Mouse (Mus musculus) liver, adult (tissue): ENCODE results near the gene Mylip.
A peak's percentile ranks its signal among the peaks of the same experiment; 100 is the strongest.

ENCODE experiments used
- GATA4 ChIP-seq: IDR thresholded peaks from 2 replicates; pipeline ENCODE4 v1.6.1; 2014; ENCODE audit warnings: mild to moderate bottlenecking, low read length; ENCODE audit not compliant: insufficient replicate concordance

Gene Mylip

GRCm38 (mm10) chr13:45389448-45390311 is at the start of gene Mylip:
Mylip (plus strand) TSS chr13:45389742.
- TF ChIP-seq GATA4 = no peak

GRCm38 (mm10) chr13:45341991-45342390 is 47.6 kb upstream of the Mylip start:
- TF ChIP-seq GATA4 = no peak

DNA sequence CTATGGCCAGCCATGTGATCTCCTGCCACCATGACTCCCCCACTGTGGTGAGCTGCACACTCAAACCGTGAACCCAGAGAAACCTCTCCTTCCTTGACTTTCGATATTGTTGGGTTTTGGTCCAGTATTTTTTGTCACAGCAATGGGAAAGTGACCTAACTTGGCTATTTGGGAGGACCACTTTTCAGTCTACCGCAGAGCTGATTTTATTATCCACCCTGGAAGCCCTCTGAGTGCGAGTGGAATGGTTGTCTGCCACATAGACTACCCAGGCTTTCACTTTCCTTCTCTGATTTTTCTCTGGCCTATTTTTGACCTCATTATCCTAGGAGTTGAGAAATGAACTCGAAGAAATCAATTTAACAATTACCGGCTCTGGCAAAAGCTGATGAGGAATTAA is 46.0 kb upstream of the Mylip start:
- TF ChIP-seq GATA4 = no peak

DNA sequence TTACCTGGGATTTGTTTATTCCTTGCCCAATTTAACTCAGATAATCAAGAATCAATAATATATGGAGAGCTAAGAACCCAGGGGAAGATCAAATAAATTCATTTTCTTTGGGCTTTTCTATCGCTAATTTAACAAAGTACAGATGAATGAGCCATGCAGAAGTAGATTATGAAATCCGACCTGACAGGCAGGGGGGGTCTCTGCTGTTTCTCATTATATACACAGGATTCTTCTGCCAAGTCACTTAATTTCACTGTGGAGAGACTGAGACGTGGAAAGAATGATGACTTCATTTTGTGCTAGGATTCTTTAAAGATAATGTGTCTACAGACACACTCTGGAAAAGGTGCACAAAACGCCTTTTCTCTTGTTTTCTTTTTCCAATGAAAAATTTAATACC is 45.6 kb upstream of the Mylip start:
- no peak for TF ChIP-seq GATA4

- TF ChIP-seq GATA4 = no peak
Measured at GRCm38 (mm10) chr13:45345471-45346159, 43.9 kb upstream of the Mylip start.

GRCm38 (mm10) chr13:45351483-45351882 is 38.1 kb upstream of the Mylip start:
- TF ChIP-seq GATA4 = no peak

DNA sequence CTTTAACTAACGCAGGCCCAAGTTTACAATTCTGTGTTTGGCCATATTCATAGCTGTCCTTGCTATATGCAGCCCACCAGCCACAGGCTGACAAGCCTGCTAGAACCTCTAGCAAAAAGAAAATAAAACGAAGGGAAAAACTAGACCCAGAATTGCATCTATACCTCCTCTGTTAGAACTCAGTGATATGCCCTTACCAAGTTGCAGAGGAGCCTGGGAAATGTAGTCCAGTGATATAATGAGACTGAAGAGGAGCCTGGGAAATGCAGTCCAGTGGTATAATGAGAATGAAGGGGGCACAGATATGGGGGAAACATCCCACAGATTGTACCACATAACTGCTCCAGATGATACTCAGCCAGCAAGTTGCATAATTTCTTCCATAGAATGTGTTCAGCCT is 34.7 kb upstream of the Mylip start:
- TF ChIP-seq GATA4 = no peak

GRCm38 (mm10) chr13:45358208-45358607 is 31.3 kb upstream of the Mylip start:
- TF ChIP-seq GATA4 = no peak

- no peak for TF ChIP-seq GATA4
Measured at GRCm38 (mm10) chr13:45358676-45359323, 30.7 kb upstream of the Mylip start.

- TF ChIP-seq GATA4 = no peak
Measured at GRCm38 (mm10) chr13:45365788-45366187, 23.8 kb upstream of the Mylip start.

GRCm38 (mm10) chr13:45371673-45372072 is 17.9 kb upstream of the Mylip start:
- peak; percentile 17; the same call in 1 of the 2 replicates for TF ChIP-seq GATA4

DNA sequence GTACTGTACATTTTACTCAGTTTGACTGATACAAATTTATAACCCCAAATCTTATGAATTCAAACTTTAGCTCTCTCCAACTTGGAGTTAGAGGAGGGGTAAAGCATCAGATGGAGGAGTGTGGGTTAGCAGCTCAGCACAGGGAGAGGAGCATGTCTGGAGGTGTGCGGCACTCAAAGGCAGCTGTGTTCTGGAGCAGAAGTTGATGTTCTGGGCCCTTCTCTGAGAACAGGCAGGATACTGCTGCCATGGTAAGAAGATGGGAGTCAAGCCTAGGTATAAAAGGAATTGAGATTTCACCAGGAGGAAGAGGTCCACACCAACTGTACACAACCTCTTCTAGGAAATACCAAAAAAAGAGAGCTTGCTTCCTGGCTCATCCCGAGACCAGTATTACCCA is 17.1 kb upstream of the Mylip start:
- TF ChIP-seq GATA4 = no peak

GRCm38 (mm10) chr13:45374846-45375245 is 14.7 kb upstream of the Mylip start:
- no peak for TF ChIP-seq GATA4

GRCm38 (mm10) chr13:45382208-45382607 is 7.3 kb upstream of the Mylip start:
- peak; percentile 77 for TF ChIP-seq GATA4

DNA sequence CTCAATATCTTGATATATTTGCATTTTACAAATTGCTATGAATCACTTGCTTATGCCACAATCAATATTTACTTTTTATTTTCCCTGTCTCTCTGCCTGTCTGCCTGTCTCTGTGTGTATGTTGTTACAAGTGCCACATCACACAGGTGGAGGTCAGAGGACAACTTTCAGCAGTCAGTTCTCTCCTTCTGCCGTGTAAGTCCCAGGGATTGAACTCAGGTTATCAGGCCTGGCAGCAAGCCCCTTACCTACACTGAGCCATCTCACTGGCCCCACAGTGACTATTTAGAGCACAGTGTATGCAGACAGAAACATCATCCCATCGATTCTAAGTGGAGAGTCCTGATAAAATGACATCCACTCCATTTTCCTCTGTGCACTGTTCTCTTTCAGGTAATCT is 4.9 kb upstream of the Mylip start:
- no peak for TF ChIP-seq GATA4

- TF ChIP-seq GATA4 = no peak
Measured at GRCm38 (mm10) chr13:45385521-45385920, 4.0 kb upstream of the Mylip start.
